Mouse (Mus musculus): ENCODE data around the gene Srrm4. TPM values are rescaled to one million over a fixed set of nuclear protein-coding genes. Genes with fewer than 3 reads are reported as not detected.

Gene Srrm4
- total and polyA plus RNA-seq, 2 experiments from 2014 or later, result 8.0 to 15.4 TPM

DNA sequence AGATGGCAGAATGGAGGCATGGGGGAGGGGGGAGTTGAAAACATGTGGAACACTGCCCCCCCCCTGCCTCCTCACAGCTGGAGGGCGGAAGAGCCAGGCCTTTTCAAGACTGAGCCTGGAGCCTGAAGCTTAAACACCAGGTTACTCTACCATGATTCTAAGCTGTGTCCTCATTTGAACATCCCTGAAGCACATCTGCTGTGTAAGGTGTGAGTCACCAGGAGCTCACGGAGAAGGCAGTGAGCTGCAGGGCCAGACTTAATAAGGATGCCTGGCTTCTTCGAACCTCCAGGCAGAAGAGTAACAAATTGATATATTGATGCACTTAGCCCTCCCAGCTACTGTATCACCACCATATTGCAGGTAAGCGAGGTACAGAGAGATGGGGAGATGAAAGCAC, 79.5 kb downstream of the Srrm4 start:
- no peak overlapping the region for H3K4me3 ChIP-seq (ENCODE audit: low read depth, low read length)
- no peaks in the 10 kb centered on the region; the same call in 1 of the 2 replicates for H3K4me1 ChIP-seq (ENCODE audit: insufficient read depth, low read length)
- DNase-seq (ENCODE audit: low spot score) (no peak), ATAC-seq (ENCODE audit: low FRiP score) (no peak)
- no peaks in the 10 kb centered on the region for H3K36me3 ChIP-seq (ENCODE audit: insufficient read depth, low read length)
- H3K27me3 ChIP-seq (ENCODE audit: insufficient read depth, low read length), result no peaks in the 10 kb centered on the region
- H3K9me3 ChIP-seq (ENCODE audit: low read length), result no peaks in the 10 kb centered on the region
- TF ChIP-seq CTCF (IDR thresholded peaks at IDR 0.05), result no peak
- 78% methylated on average over 4 of the region's 4 CpGs for WGBS
- H3K27ac ChIP-seq (ENCODE audit: low read depth, low read length), result no peak overlapping the region
- no peak overlapping the region for H3K9ac ChIP-seq (replicated peaks; ENCODE audit: low read length, poor library complexity, severe bottlenecking)
- H3K4me2 ChIP-seq (ENCODE audit: low read depth, low read length, poor library complexity, severe bottlenecking), result no peak overlapping the region

DNA sequence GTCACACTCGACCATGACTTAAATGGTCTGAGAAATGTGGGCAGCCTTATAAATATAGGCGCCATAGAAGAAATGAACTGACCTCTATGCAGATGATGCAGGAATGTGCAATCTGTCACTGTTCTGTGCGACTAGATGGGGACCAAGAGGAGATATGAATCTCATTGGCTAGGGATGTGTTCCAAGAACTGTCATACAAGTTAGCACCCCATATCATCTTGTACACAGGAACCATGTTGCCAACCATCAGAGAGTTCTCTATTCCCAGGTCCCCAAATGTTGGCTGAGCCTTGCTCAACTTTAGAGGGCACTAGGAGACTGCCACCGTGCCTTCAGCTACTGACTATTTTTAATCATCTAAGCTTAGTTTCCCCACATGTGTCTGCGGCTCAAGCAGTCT, 81.4 kb downstream of the Srrm4 start:
- H3K4me1 ChIP-seq (ENCODE audit: insufficient read depth, low read length), result no peaks in the 10 kb centered on the region; the same call in 1 of the 2 replicates
- H3K9ac ChIP-seq (replicated peaks; ENCODE audit: low read length, poor library complexity, severe bottlenecking), result no peak overlapping the region
- H3K4me2 ChIP-seq (ENCODE audit: low read depth, low read length, poor library complexity, severe bottlenecking), result no peak overlapping the region
- TF ChIP-seq CTCF (IDR thresholded peaks at IDR 0.05), result no peak
- no peaks in the 10 kb centered on the region for H3K9me3 ChIP-seq (ENCODE audit: low read length)
- no peak overlapping the region for H3K4me3 ChIP-seq (ENCODE audit: low read depth, low read length)
- no peak overlapping the region for H3K27ac ChIP-seq (ENCODE audit: low read depth, low read length)
- no peak for DNase-seq (ENCODE audit: low spot score)
- no peak for ATAC-seq (ENCODE audit: low FRiP score)
- WGBS, result 80% methylated on average over 5 of the region's 5 CpGs
- no peaks in the 10 kb centered on the region for H3K27me3 ChIP-seq (ENCODE audit: insufficient read depth, low read length)
- H3K36me3 ChIP-seq (ENCODE audit: insufficient read depth, low read length), result no peaks in the 10 kb centered on the region

DNA sequence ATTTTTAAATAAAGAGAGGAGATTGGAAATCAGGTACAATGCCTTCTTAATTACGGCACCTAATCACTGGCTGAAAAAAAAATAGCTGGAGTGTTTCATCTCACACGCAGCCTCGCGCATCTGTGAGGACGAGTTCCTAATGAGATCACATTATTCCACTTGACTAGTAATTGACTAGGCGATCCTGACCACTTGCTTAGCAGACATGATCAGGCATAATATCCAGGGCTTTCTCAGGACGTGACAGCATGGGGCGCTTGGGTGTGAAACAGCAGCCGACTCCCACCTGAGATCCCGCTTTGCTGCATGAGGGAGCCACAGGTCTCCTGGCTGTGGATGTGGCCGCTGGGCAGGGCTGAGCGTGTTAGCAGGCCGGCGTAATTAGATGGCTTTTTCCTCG, 90.3 kb downstream of the Srrm4 start:
- H3K4me2 ChIP-seq (ENCODE audit: low read depth, low read length, poor library complexity, severe bottlenecking), result no peak overlapping the region
- H3K9ac ChIP-seq (replicated peaks; ENCODE audit: low read length, poor library complexity, severe bottlenecking), result 0 out of 2 replicates have a peak overlapping the region, but pooled peaks have one; percentile 1
- no peaks in the 10 kb centered on the region for H3K27me3 ChIP-seq (ENCODE audit: insufficient read depth, low read length)
- H3K9me3 ChIP-seq (ENCODE audit: low read length), result no peaks in the 10 kb centered on the region
- WGBS, result 33% methylated on average over 15 of the region's 15 CpGs
- TF ChIP-seq CTCF (IDR thresholded peaks at IDR 0.05), result no peak
- no peaks in the 10 kb centered on the region for H3K36me3 ChIP-seq (ENCODE audit: insufficient read depth, low read length)
- H3K4me1 ChIP-seq (ENCODE audit: insufficient read depth, low read length), result no peaks in the 10 kb centered on the region
- no peak overlapping the region for H3K27ac ChIP-seq (ENCODE audit: low read depth, low read length)
- ATAC-seq (ENCODE audit: low FRiP score), result no peak
- H3K4me3 ChIP-seq (ENCODE audit: low read depth, low read length), result no peak overlapping the region
- DNase-seq (ENCODE audit: low spot score), result peak; percentile 64

DNA sequence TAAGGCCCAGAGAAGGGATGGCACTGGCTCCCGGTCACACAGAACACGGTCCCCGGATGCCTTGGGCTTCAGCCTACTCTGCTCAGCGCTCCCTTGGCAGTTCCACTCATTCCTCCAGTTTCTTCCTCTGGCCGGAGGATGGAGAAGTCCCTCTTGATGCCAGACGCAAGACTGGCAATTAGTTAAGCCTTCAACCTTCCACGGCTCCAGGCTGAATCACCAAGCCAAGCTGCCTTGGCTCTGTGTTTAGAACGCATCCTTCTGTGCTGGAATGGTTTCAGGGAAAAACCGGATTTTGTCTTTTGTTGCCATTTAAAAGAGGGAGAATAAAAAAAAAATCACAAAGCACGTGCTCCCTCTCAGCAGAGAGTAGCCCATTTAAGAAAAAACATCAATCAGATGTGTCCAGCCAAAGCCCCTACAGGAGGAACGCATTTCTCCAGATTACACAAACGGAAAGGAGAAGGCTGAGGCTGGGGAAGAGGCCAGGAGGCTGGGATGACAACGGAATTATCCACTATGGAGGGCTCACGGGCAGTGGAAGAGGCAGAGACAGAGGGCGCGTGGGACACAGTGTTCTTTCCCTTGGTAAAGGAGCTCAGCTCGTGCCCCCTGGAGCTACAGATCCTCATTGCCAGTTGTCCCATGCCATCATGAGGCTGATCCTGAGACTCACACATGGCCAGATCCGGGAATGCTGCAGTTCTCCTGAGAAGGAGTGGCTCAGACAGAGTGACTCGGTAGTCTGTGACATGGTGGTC, 92.6 kb downstream of the Srrm4 start:
- Histone ChIP-seq H3K27ac (ENCODE audit: low read depth, low read length) (peak overlapping the region; percentile 43; the same call in 1 of the 2 replicates), H3K4me1 (ENCODE audit: insufficient read depth, low read length) (no peaks in the 10 kb centered on the region), H3K36me3 (ENCODE audit: insufficient read depth, low read length) (no peaks in the 10 kb centered on the region), H3K4me2 (ENCODE audit: low read depth, low read length, poor library complexity, severe bottlenecking) (no peak overlapping the region), H3K4me3 (ENCODE audit: low read depth, low read length) (no peak overlapping the region), H3K9me3 (ENCODE audit: low read length) (no peaks in the 10 kb centered on the region), H3K27me3 (ENCODE audit: insufficient read depth, low read length) (no peaks in the 10 kb centered on the region), H3K9ac (replicated peaks; ENCODE audit: low read length, poor library complexity, severe bottlenecking) (no peak overlapping the region)
- WGBS, result 59% methylated on average over 19 of the region's 19 CpGs
- 0 out of 2 replicates have a peak, but pooled peaks have one; percentile 49 for ATAC-seq (ENCODE audit: low FRiP score)
- no peak for TF ChIP-seq CTCF (IDR thresholded peaks at IDR 0.05)
- peak; percentile 50 for DNase-seq (ENCODE audit: low spot score)

DNA sequence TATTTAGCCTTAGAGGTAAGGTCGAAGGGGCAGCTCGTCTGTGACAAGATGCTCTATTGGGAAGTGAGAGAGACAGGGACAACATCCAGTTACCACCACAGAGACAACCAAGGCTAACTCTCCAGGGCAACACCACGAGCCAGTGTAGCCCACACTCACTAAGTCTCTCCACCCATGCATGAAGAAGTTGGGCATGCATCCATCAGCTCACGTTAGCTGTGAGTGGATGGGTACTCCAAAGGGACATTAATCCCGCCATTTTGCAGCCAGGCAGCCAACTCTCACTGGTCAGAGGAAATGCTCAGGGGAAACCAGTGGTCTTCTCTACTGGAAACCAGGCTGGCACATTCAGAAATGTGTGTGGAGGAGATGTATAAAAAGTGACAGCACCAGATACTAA, 93.8 kb downstream of the Srrm4 start:
- Histone ChIP-seq H3K4me3 (ENCODE audit: low read depth, low read length) (no peak overlapping the region), H3K27ac (ENCODE audit: low read depth, low read length) (no peak overlapping the region), H3K27me3 (ENCODE audit: insufficient read depth, low read length) (no peaks in the 10 kb centered on the region), H3K4me2 (ENCODE audit: low read depth, low read length, poor library complexity, severe bottlenecking) (no peak overlapping the region), H3K36me3 (ENCODE audit: insufficient read depth, low read length) (no peaks in the 10 kb centered on the region), H3K9me3 (ENCODE audit: low read length) (no peaks in the 10 kb centered on the region), H3K4me1 (ENCODE audit: insufficient read depth, low read length) (no peaks in the 10 kb centered on the region), H3K9ac (replicated peaks; ENCODE audit: low read length, poor library complexity, severe bottlenecking) (no peak overlapping the region)
- no peak for TF ChIP-seq CTCF (IDR thresholded peaks at IDR 0.05)
- DNase-seq (ENCODE audit: low spot score) (peak; percentile 66), ATAC-seq (ENCODE audit: low FRiP score) (no peak)
- 67% methylated on average over 5 of the region's 5 CpGs for WGBS

DNA sequence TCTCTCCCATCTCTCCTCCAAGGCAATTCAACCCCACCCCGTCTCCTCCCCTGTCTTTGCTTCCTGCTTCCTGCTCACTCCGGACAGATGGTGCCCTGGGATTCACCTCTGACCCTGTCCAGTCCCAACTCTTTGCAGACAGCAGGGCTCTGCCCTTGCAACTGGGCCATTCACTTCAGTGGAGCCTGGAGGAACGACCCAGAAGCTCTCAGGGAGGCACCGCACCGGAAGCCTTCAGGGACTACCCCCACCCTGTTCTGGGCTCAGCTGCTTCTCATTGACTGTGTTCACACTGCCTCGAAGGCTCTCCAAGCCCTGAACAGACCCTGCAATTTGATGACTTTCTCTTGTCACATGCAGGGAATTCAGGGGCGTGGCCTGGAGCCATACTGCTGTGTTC, 94.4 kb downstream of the Srrm4 start:
- Histone ChIP-seq H3K9ac (replicated peaks; ENCODE audit: low read length, poor library complexity, severe bottlenecking) (no peak overlapping the region), H3K9me3 (ENCODE audit: low read length) (no peaks in the 10 kb centered on the region), H3K4me2 (ENCODE audit: low read depth, low read length, poor library complexity, severe bottlenecking) (no peak overlapping the region), H3K4me3 (ENCODE audit: low read depth, low read length) (no peak overlapping the region), H3K27me3 (ENCODE audit: insufficient read depth, low read length) (no peaks in the 10 kb centered on the region), H3K4me1 (ENCODE audit: insufficient read depth, low read length) (peaks cover 2% of the 10 kb centered on the region; the same call in 1 of the 2 replicates), H3K36me3 (ENCODE audit: insufficient read depth, low read length) (no peaks in the 10 kb centered on the region), H3K27ac (ENCODE audit: low read depth, low read length) (no peak overlapping the region)
- WGBS, result 57% methylated on average over 7 of the region's 7 CpGs
- TF ChIP-seq CTCF (IDR thresholded peaks at IDR 0.05), result no peak
- DNase-seq (ENCODE audit: low spot score) (no peak), ATAC-seq (ENCODE audit: low FRiP score) (no peak)

All from midbrain, postnatal 0 days (tissue).